8 mouse cellular contexts compared by ENCODE assay signal in genomic region chr3:75861677-75862076, GRCm38 (mm10).
DNase-seq lines count a peak whose midpoint lies in the region; ATAC-seq and TF ChIP-seq lines count a peak whose summit lies in the region.

No protein-coding gene starts in this region.

- peak; percentile 2 to 54 for DNase-seq in kidney, adult 8-10 months
- no peak for DNase-seq in kidney, adult 11 months
- DNase-seq in CD8-positive naive resting alpha-beta T cell, adult 2 months (ENCODE audit: low read depth in 2 of 2, low spot score in 2 of 2), result peak; percentile 35 to 52
- DNase-seq in Patski (ENCODE audit: low read depth, low spot score), result no peak
- peak; percentile 59 for DNase-seq in embryonic facial prominence, embryonic 10.5 days (ENCODE audit: low spot score)
- DNase-seq in limb, embryonic 11.5 days (ENCODE audit: low spot score), result peak; percentile 62
- DNase-seq in layer of hippocampus, adult 11-12 months (ENCODE audit: low spot score), result no peak

- H3K9me3 ChIP-seq in embryonic facial prominence, embryonic 10.5 days, result no peaks in the 10 kb centered on the region
- H3K9me3 ChIP-seq in limb, embryonic 11.5 days (ENCODE audit: control insufficient read depth, low read length), result no peaks in the 10 kb centered on the region

- H3K27me3 ChIP-seq in Patski, result peaks cover 49% of the 10 kb centered on the region
- no peaks in the 10 kb centered on the region for H3K27me3 ChIP-seq in embryonic facial prominence, embryonic 10.5 days (replicated peaks; ENCODE audit: low read depth, poor library complexity, severe bottlenecking)
- H3K27me3 ChIP-seq in limb, embryonic 11.5 days (ENCODE audit: control insufficient read depth, insufficient read depth, low read length), result no peaks in the 10 kb centered on the region
- no peaks in the 10 kb centered on the region for H3K27me3 ChIP-seq in small intestine, adult 2 months (ENCODE audit: control insufficient read depth, insufficient read depth, low read length)

- POLR2A ChIA-PET in Patski (lab: Charles Lee), result no interaction called here

- 34% methylated on average over 4 of the region's 4 CpGs for whole genome bisulfite sequencing in embryonic facial prominence, embryonic 10.5 days
- WGBS in limb, embryonic 11.5 days, result 34% methylated on average over 4 of the region's 4 CpGs
- 32% methylated on average over 4 of the region's 4 CpGs for WGBS in small intestine, adult 2 months

- no peak overlapping the region for H3K4me3 ChIP-seq in embryonic facial prominence, embryonic 10.5 days
- H3K4me3 ChIP-seq in limb, embryonic 11.5 days (ENCODE audit: low read depth, low read length), result no peak overlapping the region
- H3K4me3 ChIP-seq in small intestine, adult 2 months (ENCODE audit: low read depth, low read length), result no peak overlapping the region

- H3K27ac ChIP-seq in embryonic facial prominence, embryonic 10.5 days (replicated peaks), result no peak overlapping the region
- no peak overlapping the region for H3K27ac ChIP-seq in limb, embryonic 11.5 days (replicated peaks; ENCODE audit: low read depth, low read length)
- H3K27ac ChIP-seq in small intestine, adult 2 months (ENCODE audit: insufficient read depth, low read depth, low read length), result no peak overlapping the region

- TF ChIP-seq CTCF in Patski (IDR thresholded peaks at IDR 0.05), result peak; percentile 96
- peak; percentile 76; the same call in 1 of the 2 replicates for TF ChIP-seq CTCF in small intestine, adult 2 months (IDR thresholded peaks at IDR 0.05; ENCODE audit: extremely low read depth, insufficient read length, insufficient replicate concordance, low read depth, low read length)

- TF ChIP-seq POLR2A in small intestine, adult 2 months (IDR thresholded peaks at IDR 0.05; ENCODE audit: low read depth, low read length), result no peak

- no peak overlapping the region for H3K9ac ChIP-seq in limb, embryonic 11.5 days (ENCODE audit: low read length)

- no peaks in the 10 kb centered on the region for H3K36me3 ChIP-seq in embryonic facial prominence, embryonic 10.5 days (replicated peaks)
- H3K36me3 ChIP-seq in limb, embryonic 11.5 days (ENCODE audit: control insufficient read depth, insufficient read depth, low read length), result no peaks in the 10 kb centered on the region
- H3K36me3 ChIP-seq in small intestine, adult 2 months (ENCODE audit: control insufficient read depth, insufficient read depth, low read length), result no peaks in the 10 kb centered on the region

- H3K4me2 ChIP-seq in limb, embryonic 11.5 days (ENCODE audit: low read depth, severe bottlenecking), result no peak overlapping the region

- ATAC-seq in Patski, result peak; percentile 50
- no peak for ATAC-seq in limb, embryonic 11.5 days (ENCODE audit: insufficient number of reproducible peaks, low FRiP score, low TSS enrichment, low read depth)

- CTCF ChIA-PET in Patski (lab: Charles Lee), result interaction anchor here (0.6 to 2.4 kb wide), 10 partner anchors 11 to 171 kb away, joined by 3 to 9 read pairs (median 4); no protein-coding TSS in a partner anchor

- no peaks in the 10 kb centered on the region for H3K4me1 ChIP-seq in embryonic facial prominence, embryonic 10.5 days
- H3K4me1 ChIP-seq in limb, embryonic 11.5 days (ENCODE audit: control insufficient read depth, insufficient read depth, low read length), result no peaks in the 10 kb centered on the region
- no peaks in the 10 kb centered on the region for H3K4me1 ChIP-seq in small intestine, adult 2 months (ENCODE audit: control insufficient read depth, insufficient read depth, insufficient read length, low read length)

- in situ Hi-C loops in Patski (cut with MboI; ENCODE audit: low pct_unique_long_range_greater_than_20kb), result loop anchor here (5.0 kb wide), 1 partner anchor 639 kb away; no protein-coding TSS in a partner anchor

Comparison
In these comparisons a context has a peak if more than half of its experiments do, and no peak if none do; other contexts are left out.
1. DNase-seq: peak in kidney, adult 8-10 months (2 of 2), CD8-positive naive resting alpha-beta T cell, adult 2 months (2 of 2), embryonic facial prominence, embryonic 10.5 days (single experiment) and limb, embryonic 11.5 days (single experiment); none in kidney, adult 11 months (single experiment), Patski (single experiment) and layer of hippocampus, adult 11-12 months (single experiment).